Mouse (Mus musculus): ENCODE measurements around the gene Camk2d. TPM values are rescaled to one million over a fixed set of nuclear protein-coding genes. Genes with fewer than 3 reads are reported as not detected.

Gene Camk2d
- total RNA-seq, 1 experiment: 12.4 TPM

- Histone ChIP-seq H3K27ac (ENCODE audit: insufficient read depth, low read depth, low read length, poor library complexity, severe bottlenecking) (no peak overlapping the region), H3K36me3 (ENCODE audit: control insufficient read depth, insufficient read depth, low read length, poor library complexity, severe bottlenecking) (no peaks in the 10 kb centered on the region), H3K9ac (ENCODE audit: insufficient read depth, low read depth, low read length, poor library complexity, severe bottlenecking) (no peak overlapping the region), H3K4me1 (ENCODE audit: control insufficient read depth in 2 of 2, insufficient read depth in 2 of 2, low read length in 2 of 2, poor library complexity in 1 of 2) (no peaks in the 10 kb centered on the region), H3K4me3 (ENCODE audit: insufficient read depth in 1 of 2, low read depth in 1 of 2, low read length in 2 of 2, poor library complexity in 1 of 2, severe bottlenecking in 1 of 2) (no peak overlapping the region), H3K9me3 (ENCODE audit: control insufficient read depth, insufficient read depth, low read depth, low read length) (no peaks in the 10 kb centered on the region)
- TF ChIP-seq CHD2 (IDR thresholded peaks at IDR 0.05; ENCODE audit: low read depth, low read length): no peak
- no peak for TF ChIP-seq MAFK (IDR thresholded peaks at IDR 0.05; ENCODE audit: insufficient read depth, low read depth, low read length)
- TF ChIP-seq ZC3H11A (IDR thresholded peaks at IDR 0.05; ENCODE audit: borderline replicate concordance, low read depth, low read length): no peak
- TF ChIP-seq ZNF384 (IDR thresholded peaks at IDR 0.05; ENCODE audit: low read depth, low read length): no peak
- TF ChIP-seq HCFC1 (IDR thresholded peaks at IDR 0.05; ENCODE audit: borderline replicate concordance, insufficient read depth, low read length): no peak
- no peak for DNase-seq (ENCODE audit: low read depth, low spot score)
- in situ Hi-C loops (cut with MboI; ENCODE audit: low sequenced_read_pairs in 2 of 2, unreplicated experiment in 2 of 2): no loop called here
Measured at GRCm38 (mm10) chr3:126634171-126634570, 38.1 kb downstream of the Camk2d start.

GRCm38 (mm10) chr3:126638259-126638658 lies 42.2 kb downstream of the Camk2d start:
- TF ChIP-seq CHD2 (IDR thresholded peaks at IDR 0.05; ENCODE audit: low read depth, low read length): no peak
- no peak for TF ChIP-seq MAFK (IDR thresholded peaks at IDR 0.05; ENCODE audit: insufficient read depth, low read depth, low read length)
- no peaks in the 10 kb centered on the region for H3K4me1 ChIP-seq (ENCODE audit: control insufficient read depth in 2 of 2, insufficient read depth in 2 of 2, low read length in 2 of 2, poor library complexity in 1 of 2)
- no peak overlapping the region for H3K27ac ChIP-seq (ENCODE audit: insufficient read depth, low read depth, low read length, poor library complexity, severe bottlenecking)
- DNase-seq (ENCODE audit: low read depth, low spot score): no peak
- no peaks in the 10 kb centered on the region for H3K36me3 ChIP-seq (ENCODE audit: control insufficient read depth, insufficient read depth, low read length, poor library complexity, severe bottlenecking)
- no peak overlapping the region for H3K9ac ChIP-seq (ENCODE audit: insufficient read depth, low read depth, low read length, poor library complexity, severe bottlenecking)
- no peak overlapping the region for H3K4me3 ChIP-seq (ENCODE audit: insufficient read depth in 1 of 2, low read depth in 1 of 2, low read length in 2 of 2, poor library complexity in 1 of 2, severe bottlenecking in 1 of 2)
- H3K9me3 ChIP-seq (ENCODE audit: control insufficient read depth, insufficient read depth, low read depth, low read length): no peaks in the 10 kb centered on the region
- in situ Hi-C loops (cut with MboI; ENCODE audit: low sequenced_read_pairs in 2 of 2, unreplicated experiment in 2 of 2): no loop called here

DNA sequence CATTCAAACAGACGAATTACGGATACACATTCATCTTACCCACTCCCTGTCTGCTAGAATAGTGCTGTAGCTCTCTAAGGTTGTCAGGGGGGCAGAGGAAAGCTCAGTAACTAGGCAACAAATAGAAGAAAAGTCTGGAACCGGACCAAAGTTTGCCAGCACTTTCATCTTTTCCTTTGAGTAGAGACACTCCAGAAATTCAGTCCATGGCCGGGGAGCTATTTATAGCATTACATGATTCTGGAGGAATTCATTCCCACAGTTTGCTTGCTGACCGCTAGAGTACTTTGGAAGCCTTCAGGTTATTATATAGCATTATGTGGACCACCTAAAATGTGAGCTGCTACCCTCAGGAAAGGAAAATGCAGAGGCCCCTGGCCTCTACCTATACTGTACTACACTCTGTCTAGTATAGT lies 43.0 kb downstream of the Camk2d start:
- H3K4me3 ChIP-seq (ENCODE audit: insufficient read depth in 1 of 2, low read depth in 1 of 2, low read length in 2 of 2, poor library complexity in 1 of 2, severe bottlenecking in 1 of 2): no peak overlapping the region
- no peaks in the 10 kb centered on the region for H3K4me1 ChIP-seq (ENCODE audit: control insufficient read depth in 2 of 2, insufficient read depth in 2 of 2, low read length in 2 of 2, poor library complexity in 1 of 2)
- no peak for TF ChIP-seq ZC3H11A (IDR thresholded peaks at IDR 0.05; ENCODE audit: borderline replicate concordance, low read depth, low read length)
- no peak for TF ChIP-seq HCFC1 (IDR thresholded peaks at IDR 0.05; ENCODE audit: borderline replicate concordance, insufficient read depth, low read length)
- TF ChIP-seq MAFK (IDR thresholded peaks at IDR 0.05; ENCODE audit: insufficient read depth, low read depth, low read length): no peak
- no peak for TF ChIP-seq ZNF384 (IDR thresholded peaks at IDR 0.05; ENCODE audit: low read depth, low read length)
- no peak for TF ChIP-seq CHD2 (IDR thresholded peaks at IDR 0.05; ENCODE audit: low read depth, low read length)
- no peak overlapping the region for H3K9ac ChIP-seq (ENCODE audit: insufficient read depth, low read depth, low read length, poor library complexity, severe bottlenecking)
- DNase-seq (ENCODE audit: low read depth, low spot score): no peak
- in situ Hi-C loops (cut with MboI; ENCODE audit: low sequenced_read_pairs in 2 of 2, unreplicated experiment in 2 of 2): no loop called here
- H3K9me3 ChIP-seq (ENCODE audit: control insufficient read depth, insufficient read depth, low read depth, low read length): no peaks in the 10 kb centered on the region
- no peaks in the 10 kb centered on the region for H3K36me3 ChIP-seq (ENCODE audit: control insufficient read depth, insufficient read depth, low read length, poor library complexity, severe bottlenecking)
- H3K27ac ChIP-seq (ENCODE audit: insufficient read depth, low read depth, low read length, poor library complexity, severe bottlenecking): no peak overlapping the region

- Histone ChIP-seq H3K9me3 (ENCODE audit: control insufficient read depth, insufficient read depth, low read depth, low read length) (no peaks in the 10 kb centered on the region), H3K4me1 (ENCODE audit: control insufficient read depth in 2 of 2, insufficient read depth in 2 of 2, low read length in 2 of 2, poor library complexity in 1 of 2) (no peaks in the 10 kb centered on the region), H3K36me3 (ENCODE audit: control insufficient read depth, insufficient read depth, low read length, poor library complexity, severe bottlenecking) (no peaks in the 10 kb centered on the region), H3K9ac (ENCODE audit: insufficient read depth, low read depth, low read length, poor library complexity, severe bottlenecking) (no peak overlapping the region), H3K4me3 (ENCODE audit: insufficient read depth in 1 of 2, low read depth in 1 of 2, low read length in 2 of 2, poor library complexity in 1 of 2, severe bottlenecking in 1 of 2) (no peak overlapping the region), H3K27ac (ENCODE audit: insufficient read depth, low read depth, low read length, poor library complexity, severe bottlenecking) (no peak overlapping the region)
- DNase-seq (ENCODE audit: low read depth, low spot score): no peak
- TF ChIP-seq ZNF384 (IDR thresholded peaks at IDR 0.05; ENCODE audit: low read depth, low read length) (no peak), ZC3H11A (IDR thresholded peaks at IDR 0.05; ENCODE audit: borderline replicate concordance, low read depth, low read length) (no peak), MAFK (IDR thresholded peaks at IDR 0.05; ENCODE audit: insufficient read depth, low read depth, low read length) (no peak)
- in situ Hi-C loops (cut with MboI; ENCODE audit: low sequenced_read_pairs in 2 of 2, unreplicated experiment in 2 of 2): no loop called here
Measured at GRCm38 (mm10) chr3:126640443-126641251, 44.5 kb downstream of the Camk2d start.

- Histone ChIP-seq H3K4me3 (ENCODE audit: insufficient read depth in 1 of 2, low read depth in 1 of 2, low read length in 2 of 2, poor library complexity in 1 of 2, severe bottlenecking in 1 of 2) (no peak overlapping the region), H3K36me3 (ENCODE audit: control insufficient read depth, insufficient read depth, low read length, poor library complexity, severe bottlenecking) (no peaks in the 10 kb centered on the region)
Measured at GRCm38 (mm10) chr3:126641451-126641850, 45.3 kb downstream of the Camk2d start.

More at GRCm38 (mm10) chr3:126641451-126641850, 45.3 kb downstream of the Camk2d start:
- no peak for TF ChIP-seq CHD2 (IDR thresholded peaks at IDR 0.05; ENCODE audit: low read depth, low read length)
- TF ChIP-seq MAFK (IDR thresholded peaks at IDR 0.05; ENCODE audit: insufficient read depth, low read depth, low read length): no peak
- TF ChIP-seq ZC3H11A (IDR thresholded peaks at IDR 0.05; ENCODE audit: borderline replicate concordance, low read depth, low read length): no peak
- TF ChIP-seq ZNF384 (IDR thresholded peaks at IDR 0.05; ENCODE audit: low read depth, low read length): no peak
- no peak for TF ChIP-seq HCFC1 (IDR thresholded peaks at IDR 0.05; ENCODE audit: borderline replicate concordance, insufficient read depth, low read length)
- Histone ChIP-seq H3K4me1 (ENCODE audit: control insufficient read depth in 2 of 2, insufficient read depth in 2 of 2, low read length in 2 of 2, poor library complexity in 1 of 2) (no peaks in the 10 kb centered on the region), H3K9me3 (ENCODE audit: control insufficient read depth, insufficient read depth, low read depth, low read length) (no peaks in the 10 kb centered on the region), H3K27ac (ENCODE audit: insufficient read depth, low read depth, low read length, poor library complexity, severe bottlenecking) (no peak overlapping the region), H3K9ac (ENCODE audit: insufficient read depth, low read depth, low read length, poor library complexity, severe bottlenecking) (no peak overlapping the region)
- DNase-seq (ENCODE audit: low read depth, low spot score): no peak
- in situ Hi-C loops (cut with MboI; ENCODE audit: low sequenced_read_pairs in 2 of 2, unreplicated experiment in 2 of 2): no loop called here
